Mouse (Mus musculus) embryonic fibroblast, embryonic 13.5 days (primary cell): ENCODE measurements around the gene Grwd1.

Experiments used
- CTCF ChIP-seq: IDR thresholded peaks from 2 replicates; pipeline ENCODE4 v1.5.1; 2011; ENCODE audit warnings: mild to moderate bottlenecking, control low read depth, low read length, moderate library complexity, borderline replicate concordance; ENCODE audit not compliant: insufficient read depth
- POLR2A ChIP-seq: IDR thresholded peaks from 2 replicates; pipeline ENCODE4 v1.6.1; 2011; ENCODE audit warnings: low read depth, mild to moderate bottlenecking, control low read depth, low read length, moderate library complexity

DNA sequence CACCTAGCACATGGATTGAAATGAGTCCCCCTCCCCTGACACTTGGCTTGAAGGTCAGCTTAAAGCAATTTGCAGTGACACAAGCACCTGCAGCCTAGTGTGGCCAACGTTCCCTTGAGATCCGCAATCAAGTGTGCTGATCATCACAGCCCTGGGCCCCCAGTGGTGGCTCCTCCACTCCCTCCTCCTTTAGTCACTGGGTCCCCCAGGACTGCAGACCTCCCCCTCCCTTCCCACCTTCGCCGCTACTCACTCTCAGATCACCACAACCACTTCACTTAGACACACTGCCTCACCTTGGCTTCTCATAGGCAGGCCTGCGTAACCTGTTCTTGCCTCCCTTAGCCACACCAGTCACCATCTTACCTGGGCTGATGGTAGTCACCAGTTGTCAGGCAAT, 24.8 kb downstream of the Grwd1 start:
- TF ChIP-seq CTCF (no peak), POLR2A (no peak; the same call in 1 of the 2 replicates)
